Mouse (Mus musculus) cerebellum, postnatal 14 days (tissue): ENCODE results near the gene Btbd35f2.
"Not testable (repeated sequence)": the region's sequence is repeated elsewhere in the genome, so short reads cannot be mapped to it uniquely, and the experiment has no call there.

Source experiments
- DNase-seq, 2 experiments: peaks; one replicate each; pipeline ENCODE4 v3.0.0; 2021; ENCODE audit warnings: mixed read lengths in 2 of 2

Gene Btbd35f2

DNA sequence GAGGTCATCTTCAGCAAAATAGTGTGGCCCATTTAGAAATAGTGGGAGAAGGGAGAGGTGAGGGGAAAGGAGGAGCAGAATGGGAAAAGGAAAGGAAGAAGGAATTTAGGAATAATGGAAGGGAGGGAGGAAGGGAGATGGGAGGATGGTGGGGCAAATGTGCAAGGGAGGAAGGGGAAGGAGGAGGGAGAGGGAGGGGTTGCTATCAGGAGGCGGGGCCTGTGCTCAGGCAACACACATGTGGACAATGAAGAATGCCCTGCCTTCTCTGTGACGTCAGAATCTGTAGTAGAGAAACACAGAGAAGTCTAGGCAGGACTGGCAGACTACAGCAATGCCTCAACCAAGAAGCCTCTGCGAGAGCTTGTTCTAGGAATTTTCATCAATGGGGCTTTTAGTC, at the start of gene Btbd35f2:
Gene Btbd35f2 (plus strand): TSS at position 301 of the 400 bp plus-strand sequence.
- DNase-seq: not testable (repeated sequence)
